Mouse (Mus musculus) liver, embryonic 12.5 days (tissue): ENCODE results near the gene Trim8. TPM values are rescaled to one million over a fixed set of nuclear protein-coding genes. Genes with fewer than 3 reads are reported as not detected.

Experiments
- polyA plus RNA-seq: library from polyadenylated mRNA; unstranded; fragments of >200 nt; fragmentation: Nextera tagmentation; extraction: Ambion mirVana; gene quantifications from 2 replicates; pipeline ENCODE4 v1.2.1, GENCODE M21; 2016

Trim8 gene
- polyA plus RNA-seq, 1 experiment from 2014 or later, result 19.0 TPM

Other genes with a start within 250 kb of the Trim8 start
- 5.6 and 6.1 TPM in 2 replicates for gene Nfkb2, start 197.4 kb upstream of the Trim8 start, polyA plus RNA-seq
- 10.7 and 11.3 TPM in 2 replicates for gene Psd, start 174.5 kb upstream of the Trim8 start, polyA plus RNA-seq
- 13.4 and 13.5 TPM in 2 replicates for gene Fbxl15, start 173.5 kb upstream of the Trim8 start, polyA plus RNA-seq
- gene Cuedc2, start 163.0 kb upstream of the Trim8 start, polyA plus RNA-seq, result 97.6 and 99.1 TPM in 2 replicates
- gene Mfsd13a, start 160.6 kb upstream of the Trim8 start, polyA plus RNA-seq, result 13.2 and 14.5 TPM in 2 replicates
- 0.37 and 0.41 TPM in 2 replicates for gene 2310034G01Rik, start 151.4 kb upstream of the Trim8 start, polyA plus RNA-seq
- 71.5 and 72.9 TPM in 2 replicates for gene Actr1a, start 106.0 kb upstream of the Trim8 start, polyA plus RNA-seq
- 12.4 TPM in 2 replicates for gene Sufu, start 104.8 kb upstream of the Trim8 start, polyA plus RNA-seq
- gene Arl3, start 71.5 kb downstream of the Trim8 start, polyA plus RNA-seq, result 37.2 and 38.4 TPM in 2 replicates
- 18.5 and 18.9 TPM in 2 replicates for gene Sfxn2, start 71.7 kb downstream of the Trim8 start, polyA plus RNA-seq
- gene Wbp1l, start 97.4 kb downstream of the Trim8 start, polyA plus RNA-seq, result 24.4 and 24.9 TPM in 2 replicates
- gene Cyp17a1, start 171.5 kb downstream of the Trim8 start, polyA plus RNA-seq, result 0.06 TPM in 1 of 2 replicates, not detected in the other
- gene Borcs7, start 188.2 kb downstream of the Trim8 start, polyA plus RNA-seq, result 7.4 and 7.7 TPM in 2 replicates
- 18.5 and 20.1 TPM in 2 replicates for gene As3mt, start 205.8 kb downstream of the Trim8 start, polyA plus RNA-seq